Mouse (Mus musculus) megakaryocyte, embryonic 14.5 days (primary cell): ENCODE data around the gene Zbtb24.

Experiments
- FLI1 ChIP-seq: IDR thresholded peaks from 2 replicates; pipeline ENCODE4 v1.6.1; 2012; ENCODE audit warnings: low read length, inconsistent platforms, mixed read lengths
- GATA1 ChIP-seq: IDR thresholded peaks from 3 replicates; pipeline ENCODE4 v1.6.1; 2012; ENCODE audit warnings: mixed read lengths, low read length, inconsistent platforms, borderline replicate concordance

- TF ChIP-seq GATA1: no peak
- TF ChIP-seq FLI1: no peak
Observed at GRCm38 (mm10) chr10:41514921-41515320, 64.7 kb downstream of the Zbtb24 start.
